Mouse (Mus musculus) forebrain, postnatal 0 days (tissue): ENCODE measurements around the gene Hist1h1t. TPM values are rescaled to one million over a fixed set of nuclear protein-coding genes. Genes with fewer than 3 reads are reported as not detected.
A peak's percentile ranks its signal among the peaks of the same experiment; 100 is the strongest.

ENCODE experiments used
- ATAC-seq: fragments of 200-750 bp; cut with Nextera tagmentation; 2 replicates; pipeline ENCODE4 v1.8.0; 2017; ENCODE audit warnings: mild to moderate bottlenecking, moderate library complexity
- DNase-seq: peaks from one replicate; pipeline ENCODE4 v3.0.0-alpha.2; 2015
- H3K27ac ChIP-seq: fragments of 300-500 bp; sonication (generic); 2 replicates; pipeline ENCODE4 v1.5.1; 2014; ENCODE audit warnings: low read depth, mild to moderate bottlenecking, antibody characterized with exemption, low read length, moderate library complexity, mixed read lengths
- H3K27me3 ChIP-seq: fragments of 300-500 bp; sonication (generic); 2 replicates; pipeline ENCODE4 v1.6.1; 2014; ENCODE audit warnings: mild to moderate bottlenecking, low read length, mixed read lengths; ENCODE audit not compliant: insufficient read depth
- H3K36me3 ChIP-seq: fragments of 300-500 bp; sonication (generic); 2 replicates; pipeline ENCODE4 v1.6.1; 2014; ENCODE audit warnings: mild to moderate bottlenecking, moderate library complexity; ENCODE audit not compliant: insufficient read depth
- H3K4me1 ChIP-seq: fragments of 300-500 bp; sonication (generic); 2 replicates; pipeline ENCODE4 v1.6.1; 2014; ENCODE audit warnings: antibody characterized with exemption; ENCODE audit not compliant: insufficient read depth
- H3K4me2 ChIP-seq: fragments of 300-500 bp; sonication (generic); 2 replicates; pipeline ENCODE4 v1.6.1; 2014; ENCODE audit warnings: low read depth, mild to moderate bottlenecking, moderate library complexity
- H3K4me3 ChIP-seq: fragments of 300-500 bp; sonication (generic); 2 replicates; pipeline ENCODE4 v1.5.1; 2014; ENCODE audit warnings: low read depth, low read length, mixed read lengths
- H3K9ac ChIP-seq: fragments of 300-500 bp; sonication (generic); 2 replicates; pipeline ENCODE4 v1.6.1; 2014; ENCODE audit warnings: mild to moderate bottlenecking
- H3K9me3 ChIP-seq: fragments of 300-500 bp; sonication (generic); 2 replicates; pipeline ENCODE4 v1.6.1; 2016; ENCODE audit warnings: low read length
- CTCF ChIP-seq: sonication (generic); IDR thresholded peaks from 2 replicates; pipeline ENCODE4 v1.5.1; 2016; ENCODE audit warnings: antibody characterized with exemption, control low read depth, low read depth
- WGBS: fragments of 180-500 bp; shearing (Covaris S2); extraction: QIAGEN DNeasy Blood & Tissue Kit; methylation state at CpG from one replicate; pipeline ENCODE4 v1.1.7; 2014; 5-methylcytosine and 5-hydroxymethylcytosine counted together
- polyA plus RNA-seq: library from polyadenylated mRNA; unstranded; fragments of >200 nt; fragmentation: Nextera tagmentation; extraction: Ambion mirVana; gene quantifications from 2 replicates; pipeline ENCODE4 v1.2.1, GENCODE M21; 2015
- total RNA-seq: library from RNA; depleted of rRNA; stranded (reverse); fragments of >200 nt; gene quantifications from 2 replicates; pipeline ENCODE4 v1.2.3, GENCODE M21; 2014

Gene Hist1h1t
- total and polyA plus RNA-seq, 2 experiments from 2014 or later, result 1.3 TPM; not detected in 1

DNA sequence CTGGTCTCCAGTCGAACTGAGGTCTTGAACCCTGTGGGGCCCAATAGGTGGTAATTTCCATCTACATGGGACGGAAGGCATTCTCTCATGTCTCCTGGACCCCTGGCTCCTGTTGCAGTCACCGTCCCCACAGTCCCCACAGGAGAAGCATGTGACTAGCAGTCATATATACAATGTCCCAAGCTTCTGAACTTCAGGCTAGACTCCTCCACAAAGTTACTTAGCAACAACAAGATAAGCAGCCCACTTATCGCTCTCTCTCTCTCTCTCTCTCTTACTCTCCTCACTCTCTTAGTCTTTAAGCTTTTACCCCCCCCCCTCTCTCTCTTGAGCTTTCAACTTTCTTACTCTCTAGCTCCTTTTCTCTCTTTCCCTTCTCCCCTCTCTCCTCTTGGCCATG, 28.6 kb downstream of the Hist1h1t start:
- Histone ChIP-seq H3K9me3 (no peaks in the 10 kb centered on the region), H3K36me3 (no peaks in the 10 kb centered on the region), H3K9ac (no peak overlapping the region), H3K4me2 (no peak overlapping the region), H3K27ac (no peak overlapping the region), H3K27me3 (no peaks in the 10 kb centered on the region), H3K4me1 (no peaks in the 10 kb centered on the region), H3K4me3 (no peak overlapping the region)
- DNase-seq (no peak), ATAC-seq (no peak)
- TF ChIP-seq CTCF, result no peak
- 92% methylated on average over 4 of the region's 4 CpGs for WGBS

DNA sequence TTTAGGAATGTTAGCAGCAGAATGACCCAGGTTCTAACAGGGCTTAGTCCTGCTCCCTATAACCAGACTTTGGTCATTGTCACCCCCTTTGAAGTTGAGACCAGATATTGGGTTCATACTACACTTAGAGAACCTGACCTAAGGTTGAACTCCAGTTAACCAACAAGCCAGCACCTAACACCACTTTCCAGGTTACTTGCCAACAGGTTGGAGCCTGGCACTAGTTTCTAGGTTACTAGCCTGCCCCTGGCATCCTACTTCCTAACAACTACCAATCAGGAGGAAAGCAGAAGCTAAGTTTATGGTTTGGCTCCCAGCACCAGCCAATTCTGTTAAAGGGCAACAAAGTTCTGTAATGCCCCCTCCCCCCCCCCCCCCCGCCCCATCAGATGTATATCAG, 29.6 kb downstream of the Hist1h1t start:
- Histone ChIP-seq H3K4me2 (no peak overlapping the region), H3K4me3 (no peak overlapping the region), H3K36me3 (no peaks in the 10 kb centered on the region), H3K27me3 (no peaks in the 10 kb centered on the region), H3K9ac (no peak overlapping the region), H3K27ac (no peak overlapping the region), H3K4me1 (no peaks in the 10 kb centered on the region), H3K9me3 (no peaks in the 10 kb centered on the region)
- TF ChIP-seq CTCF, result no peak
- no peak for DNase-seq
- WGBS, result 50% methylated on average over 1 of the region's 1 CpGs
- ATAC-seq, result no peak

DNA sequence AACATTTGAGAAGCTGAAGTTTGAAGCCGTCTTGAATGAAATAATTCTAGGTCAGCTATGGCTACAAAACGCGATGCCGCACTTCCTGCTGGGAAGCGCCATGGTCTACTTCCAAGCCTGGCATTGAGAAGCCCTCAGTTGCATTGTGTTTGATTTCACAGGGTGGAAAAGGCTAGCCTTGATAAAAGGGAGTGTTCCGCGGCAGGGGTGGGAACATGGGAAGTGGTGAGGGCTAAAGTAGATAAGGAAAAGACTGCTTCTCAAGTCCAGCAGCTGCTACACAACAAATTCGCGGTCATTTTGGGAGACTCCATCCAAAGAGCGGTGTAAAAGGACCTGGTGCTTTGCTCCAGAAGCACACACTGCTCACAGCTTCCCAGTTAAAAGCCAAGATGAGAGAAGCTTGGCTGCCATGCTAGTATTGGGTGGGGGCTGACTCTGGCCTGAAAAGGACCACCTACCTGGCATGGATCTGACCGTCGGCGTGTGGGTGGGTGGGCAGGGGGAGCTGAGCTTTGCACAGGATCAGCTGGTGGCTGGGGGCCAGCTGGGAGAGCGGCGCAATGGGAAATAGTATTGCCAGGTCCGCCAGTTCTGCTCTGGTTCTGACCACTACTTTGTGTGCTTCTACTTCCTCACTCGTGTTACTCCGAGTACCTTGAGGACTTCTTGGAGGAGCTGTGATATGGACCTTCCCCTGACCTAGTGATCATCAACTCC, 33.0 kb downstream of the Hist1h1t start:
- H3K27ac ChIP-seq, result no peak overlapping the region
- H3K4me3 ChIP-seq, result no peak overlapping the region
- H3K27me3 ChIP-seq, result no peaks in the 10 kb centered on the region
- H3K4me1 ChIP-seq, result no peaks in the 10 kb centered on the region
- no peaks in the 10 kb centered on the region for H3K9me3 ChIP-seq
- DNase-seq, result no peak
- H3K36me3 ChIP-seq, result no peaks in the 10 kb centered on the region
- no peak for TF ChIP-seq CTCF
- WGBS, result 88% methylated on average over 18 of the region's 18 CpGs
- no peak for ATAC-seq
- no peak overlapping the region for H3K9ac ChIP-seq
- H3K4me2 ChIP-seq, result no peak overlapping the region

DNA sequence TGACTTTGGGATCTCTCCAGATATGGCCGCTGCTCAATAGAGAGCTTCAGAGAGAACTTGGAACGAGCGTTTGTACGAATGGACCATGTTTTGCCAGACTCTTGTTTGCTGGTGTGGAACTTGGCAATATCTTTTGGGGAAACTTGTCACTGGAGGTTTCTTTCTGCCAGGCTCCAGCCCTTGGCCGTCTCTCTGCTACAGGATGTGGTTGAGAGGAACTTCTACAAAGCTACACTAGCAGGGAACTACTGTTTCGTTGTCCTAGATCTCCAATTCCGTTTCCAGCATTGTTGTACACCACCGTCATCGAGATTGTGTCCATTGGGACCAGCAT, 33.5 kb downstream of the Hist1h1t start:
- no peaks in the 10 kb centered on the region for H3K9me3 ChIP-seq
- H3K4me1 ChIP-seq, result no peaks in the 10 kb centered on the region
- H3K27ac ChIP-seq, result no peak overlapping the region
- ATAC-seq (no peak), DNase-seq (no peak)
- no peak overlapping the region for H3K9ac ChIP-seq
- no peaks in the 10 kb centered on the region for H3K27me3 ChIP-seq
- no peak overlapping the region for H3K4me3 ChIP-seq
- no peaks in the 10 kb centered on the region for H3K36me3 ChIP-seq
- no peak overlapping the region for H3K4me2 ChIP-seq
- 88% methylated on average over 9 of the region's 9 CpGs for WGBS
- TF ChIP-seq CTCF, result no peak

DNA sequence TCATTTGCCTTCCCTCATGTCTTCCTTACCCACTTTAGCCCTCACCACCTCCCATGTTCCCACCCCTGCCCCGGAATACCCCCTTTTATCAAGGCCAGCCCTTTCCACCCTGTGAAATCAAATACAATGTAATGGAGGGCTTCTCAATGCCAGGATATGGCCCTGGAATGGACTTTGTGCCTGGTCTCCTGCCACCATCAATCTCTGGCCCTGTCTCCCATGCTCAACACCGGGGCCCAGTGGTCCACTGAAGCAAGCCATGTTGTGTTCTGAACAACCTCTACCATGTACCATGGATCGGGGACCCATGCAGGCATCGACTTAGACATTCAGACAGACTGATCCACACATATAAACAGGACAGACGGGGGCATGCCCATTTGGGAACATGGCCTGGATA, 34.1 kb downstream of the Hist1h1t start:
- DNase-seq (no peak), ATAC-seq (no peak)
- H3K4me1 ChIP-seq, result no peaks in the 10 kb centered on the region
- H3K27me3 ChIP-seq, result no peaks in the 10 kb centered on the region
- no peaks in the 10 kb centered on the region for H3K9me3 ChIP-seq
- TF ChIP-seq CTCF, result no peak
- H3K27ac ChIP-seq, result no peak overlapping the region
- 93% methylated on average over 5 of the region's 5 CpGs for WGBS
- no peaks in the 10 kb centered on the region for H3K36me3 ChIP-seq
- H3K4me3 ChIP-seq, result no peak overlapping the region
- H3K9ac ChIP-seq, result no peak overlapping the region
- no peak overlapping the region for H3K4me2 ChIP-seq

DNA sequence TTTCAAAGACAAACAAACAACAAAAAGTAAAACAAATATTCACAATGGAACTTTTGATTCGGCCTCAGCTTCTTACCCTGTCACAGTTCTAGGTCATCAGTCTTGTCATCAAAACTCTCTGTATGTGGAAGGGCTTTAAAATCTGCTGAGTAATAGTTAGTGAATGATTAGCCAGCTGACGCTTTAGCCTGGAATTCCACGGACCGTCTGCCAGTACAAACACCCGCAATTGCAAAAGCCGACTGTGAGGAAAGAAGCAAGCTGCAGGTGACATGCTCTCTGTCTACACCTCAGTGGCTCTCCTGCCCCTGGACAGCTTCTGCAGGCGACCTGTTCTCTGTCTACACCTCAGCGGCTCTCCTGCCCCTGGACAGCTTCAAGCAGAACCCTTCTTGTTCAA, 34.9 kb downstream of the Hist1h1t start:
- no peak for DNase-seq
- TF ChIP-seq CTCF, result no peak
- 58% methylated on average over 8 of the region's 8 CpGs for WGBS
- Histone ChIP-seq H3K9me3 (no peaks in the 10 kb centered on the region), H3K4me1 (no peaks in the 10 kb centered on the region), H3K4me3 (no peak overlapping the region), H3K4me2 (no peak overlapping the region), H3K36me3 (no peaks in the 10 kb centered on the region), H3K9ac (no peak overlapping the region), H3K27me3 (no peaks in the 10 kb centered on the region), H3K27ac (no peak overlapping the region)
- ATAC-seq, result no peak

DNA sequence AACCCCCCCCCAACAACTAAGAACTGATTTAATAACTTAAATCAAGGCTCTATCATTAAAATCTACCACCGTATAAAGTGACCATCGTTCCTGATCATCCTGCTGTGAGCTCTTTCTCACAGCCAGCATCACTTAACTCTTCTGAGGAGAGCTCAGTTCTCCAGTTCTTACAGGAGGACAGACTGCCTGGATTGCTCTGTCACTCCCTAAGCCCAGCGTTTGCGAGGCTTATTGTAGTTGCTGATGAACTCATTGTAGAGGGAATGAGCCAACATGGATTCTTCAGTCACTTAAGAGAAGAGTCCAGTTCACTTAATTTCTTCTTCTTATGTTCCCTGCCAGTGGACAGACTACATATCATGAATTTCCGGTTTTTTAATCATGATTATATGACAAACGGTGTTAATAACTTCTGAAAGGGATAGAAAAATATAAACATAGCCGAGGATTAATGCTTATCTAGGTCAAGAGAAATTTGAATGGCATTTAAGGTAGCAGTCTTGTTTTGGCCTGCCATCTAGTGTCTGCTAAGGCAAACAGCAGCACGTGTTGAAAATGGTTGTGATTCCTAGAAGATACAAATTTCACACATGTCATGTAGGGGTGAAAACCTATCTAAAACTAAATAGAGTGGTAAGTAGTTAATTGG, 36.7 kb downstream of the Hist1h1t start:
- peak; percentile 54; the same call in 1 of the 2 replicates for ATAC-seq
- DNase-seq, result peak; percentile 67
- Histone ChIP-seq H3K9ac (no peak overlapping the region), H3K36me3 (no peaks in the 10 kb centered on the region), H3K4me3 (no peak overlapping the region), H3K4me2 (no peak overlapping the region), H3K27ac (0 out of 2 replicates have a peak overlapping the region, but pooled peaks have one; percentile 35), H3K9me3 (no peaks in the 10 kb centered on the region), H3K4me1 (no peaks in the 10 kb centered on the region), H3K27me3 (no peaks in the 10 kb centered on the region)
- 22% methylated on average over 8 of the region's 8 CpGs for WGBS
- peak; percentile 88 for TF ChIP-seq CTCF
